Mouse (Mus musculus) cerebellum, adult 2 months (tissue): ENCODE measurements around the gene Hist1h3f.

ENCODE experiments used
- CTCF ChIP-seq: fragments of 200-500 bp; IDR thresholded peaks from 2 replicates; pipeline ENCODE4 v1.5.1; 2011; ENCODE audit warnings: low read depth, mild to moderate bottlenecking, control low read depth, low read length, moderate library complexity, borderline replicate concordance; ENCODE audit not compliant: insufficient read depth
- POLR2A ChIP-seq: fragments of 200-500 bp; IDR thresholded peaks from 2 replicates; pipeline ENCODE4 v1.6.1; 2011; ENCODE audit warnings: low read length, control low read depth, borderline replicate concordance; ENCODE audit not compliant: insufficient read depth

GRCm38 (mm10) chr13:23506351-23506750, 37.5 kb upstream of the Hist1h3f start:
- TF ChIP-seq POLR2A = no peak
- TF ChIP-seq CTCF = no peak
